Mouse (Mus musculus) hindbrain, embryonic 10.5 days (tissue): Measurements from ENCODE around the gene Zfp945. TPM values are rescaled to one million over a fixed set of nuclear protein-coding genes. Genes with fewer than 3 reads are reported as not detected.

Experiments used
- polyA plus RNA-seq: library from polyadenylated mRNA; unstranded; fragments of >200 nt; fragmentation: Nextera tagmentation; extraction: Ambion mirVana; gene quantifications from 2 replicates; pipeline ENCODE4 v1.2.1, GENCODE M21; 2016

Zfp945 gene
- polyA plus RNA-seq, 1 experiment from 2014 or later, result 14.0 TPM

Other genes starting within 250 kb of the Zfp945 start
- not detected in 2 replicates for gene Vmn2r113, start 75.8 kb upstream of the Zfp945 start, polyA plus RNA-seq
- not detected in 2 replicates for gene Vmn2r-ps130, start 194.0 kb upstream of the Zfp945 start, polyA plus RNA-seq